Mouse (Mus musculus) liver, embryonic 14.5 days (tissue): Measurements from ENCODE around the gene Plac9a.

Source experiments
- CTCF ChIP-seq: IDR thresholded peaks from 2 replicates; pipeline ENCODE4 v1.5.1; 2016; ENCODE audit warnings: antibody characterized with exemption, low read depth, control low read depth
- EP300 ChIP-seq: IDR thresholded peaks from 2 replicates; pipeline ENCODE4 v1.6.1; 2016; ENCODE audit warnings: antibody characterized with exemption, low read depth

- TF ChIP-seq CTCF (no peak), EP300 (no peak)
Observed at GRCm38 (mm10) chr14:25867834-25868233, 35.1 kb downstream of the Plac9a start.
